Mouse (Mus musculus) Patski (cell line): ENCODE results near the gene Gne. TPM values are rescaled to one million over a fixed set of nuclear protein-coding genes. Genes with fewer than 3 reads are reported as not detected.
"Not testable (repeated sequence)": the region's sequence is repeated elsewhere in the genome, so short reads cannot be mapped to it uniquely, and the experiment has no call there.

ENCODE experiments used
- ATAC-seq: fragments of 100-300 bp; one replicate; pipeline ENCODE4 v1.8.0; 2021
- CTCF ChIA-PET: fragments of 350-600 bp; sonication (Branson Sonifier 250); formaldehyde crosslinking; loops from one replicate; lab custom pipeline; 2022; ENCODE audit warnings: inconsistent platforms; lab: Charles Lee
- POLR2A ChIA-PET: fragments of 350-600 bp; sonication (Branson Sonifier 250); formaldehyde crosslinking; loops from one replicate; lab custom pipeline; 2022; ENCODE audit warnings: antibody characterized with exemption, inconsistent platforms; lab: Charles Lee
- DNase-seq: peaks from one replicate; pipeline ENCODE4 v3.0.0-alpha.2; 2011; ENCODE audit warnings: low read depth, low spot score
- H3K27me3 ChIP-seq: fragments of 371-371 bp; one replicate; pipeline ENCODE4 v1.5.1; 2021
- CTCF ChIP-seq: fragments of 100-300 bp; IDR thresholded peaks from one replicate; pipeline ENCODE4 v1.5.1; 2021
- in situ Hi-C: fragments of 300-500 bp; cut with MboI; formaldehyde crosslinking; loops from 3 replicates; pipeline ENCODE4 v1.11.1; 2018; ENCODE audit warnings: low pct_unique_long_range_greater_than_20kb, mixed read lengths
- polyA plus RNA-seq: library from polyadenylated mRNA; unstranded; gene quantifications from one replicate; pipeline ENCODE4 v1.2.3, GENCODE M21; 2021

The Gne gene
- polyA plus RNA-seq, 1 experiment from 2014 or later: 16.8 TPM

GRCm38 (mm10) chr4:44062062-44062461 lies 21.9 kb downstream of the Gne start:
- CTCF ChIA-PET: interaction anchor here (1.1 to 1.7 kb wide), 3 partner anchors 9 to 156 kb away, joined by 3 to 6 read pairs (median 4); no protein-coding TSS in a partner anchor
- TF ChIP-seq CTCF: no peak
- in situ Hi-C loops: no loop called here
- DNase-seq: no peak
- POLR2A ChIA-PET: interaction anchor here (1.2 kb wide), 1 partner anchor 161 kb away, joined by 3 read pairs; no protein-coding TSS in a partner anchor
- H3K27me3 ChIP-seq: no peaks in the 10 kb centered on the region
- ATAC-seq: no peak

GRCm38 (mm10) chr4:44059674-44060073 lies 24.3 kb downstream of the Gne start:
- no peaks in the 10 kb centered on the region for H3K27me3 ChIP-seq
- ATAC-seq (no peak), DNase-seq (no peak)
- CTCF ChIA-PET: no interaction called here
- TF ChIP-seq CTCF: no peak
- POLR2A ChIA-PET: no interaction called here
- in situ Hi-C loops: no loop called here

DNA sequence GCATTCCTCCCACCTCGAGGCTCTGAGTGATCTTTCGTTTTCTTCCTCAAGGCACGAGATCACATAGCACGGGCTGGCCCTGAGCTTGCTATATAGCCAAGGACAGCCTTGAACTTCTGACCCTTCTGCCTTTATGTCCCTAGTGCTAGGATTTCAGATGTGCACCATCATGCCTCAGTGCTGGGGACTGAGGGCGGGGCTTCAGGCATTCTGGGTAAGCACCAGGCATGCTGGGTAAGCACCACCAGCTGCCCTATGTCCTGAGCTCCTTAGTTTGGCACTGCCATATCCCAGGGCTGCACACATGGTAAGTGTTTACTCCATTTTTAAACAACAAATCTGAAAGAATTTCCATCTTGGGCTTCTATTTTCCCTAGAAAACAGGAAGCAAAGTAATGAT lies 34.2 kb downstream of the Gne start:
- TF ChIP-seq CTCF: no peak
- H3K27me3 ChIP-seq: no peaks in the 10 kb centered on the region
- CTCF ChIA-PET: interaction anchor here (0.7 to 1.1 kb wide), 2 partner anchors 15 to 20 kb away, joined by 3 read pairs; no protein-coding TSS in a partner anchor
- POLR2A ChIA-PET: interaction anchor here (0.7 kb wide), 1 partner anchor 71 kb away, joined by 3 read pairs; no protein-coding TSS in a partner anchor
- in situ Hi-C loops: no loop called here
- DNase-seq: no peak
- no peak for ATAC-seq

DNA sequence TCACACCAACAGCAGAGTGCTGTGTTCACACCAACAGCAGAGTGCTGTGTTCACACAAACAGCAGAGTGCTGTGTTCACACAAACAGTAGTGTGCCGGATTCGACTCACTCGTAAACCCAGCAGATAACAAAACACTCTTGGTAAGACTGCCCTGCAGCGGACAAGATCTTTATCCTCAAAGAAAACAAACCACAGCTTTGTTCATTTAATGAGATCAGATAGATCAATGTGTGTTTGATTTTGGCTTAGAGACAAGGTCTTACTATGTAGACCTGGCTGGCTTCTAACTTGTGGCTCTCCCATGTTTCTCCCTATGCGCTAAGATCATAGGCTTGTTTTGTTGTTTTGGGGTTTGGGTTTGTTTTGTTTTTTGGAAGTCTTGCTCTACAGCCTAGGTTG lies 37.9 kb downstream of the Gne start:
- H3K27me3 ChIP-seq: no peaks in the 10 kb centered on the region
- DNase-seq: no peak
- in situ Hi-C loops: no loop called here
- no peak for TF ChIP-seq CTCF
- ATAC-seq: no peak
- ChIA-PET POLR2A (no interaction called here), CTCF (no interaction called here)

DNA sequence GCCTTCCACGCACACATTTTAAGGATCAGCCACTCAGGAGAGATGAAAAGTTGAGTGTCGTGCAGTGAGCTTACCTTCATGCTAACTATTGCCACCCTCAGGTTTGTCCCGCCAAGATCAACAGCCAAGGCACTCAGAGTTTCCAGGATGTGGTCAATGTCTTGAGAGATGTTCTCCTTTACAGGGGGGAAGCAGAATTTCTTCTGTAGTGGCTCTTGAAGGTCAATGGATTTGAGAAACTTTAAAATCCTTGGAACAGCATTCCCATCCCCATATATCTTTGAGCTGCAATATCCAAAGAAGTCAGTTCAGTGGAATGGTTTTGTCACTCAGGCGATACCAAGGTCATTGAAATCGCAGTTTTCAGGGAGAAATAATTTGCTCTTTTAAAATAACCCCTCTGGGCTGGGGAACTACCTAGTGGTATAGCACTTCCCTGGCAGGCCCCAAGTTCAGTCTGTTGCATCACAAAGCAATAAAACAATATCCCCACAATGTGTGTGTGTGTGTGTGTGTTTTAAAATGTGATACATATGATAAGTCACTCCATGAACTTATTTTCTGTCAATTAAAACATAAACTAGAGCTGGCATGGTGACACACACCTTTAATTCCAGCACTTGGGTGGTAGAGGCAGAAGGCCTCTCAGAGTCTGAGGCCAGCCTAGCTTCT lies 39.2 kb downstream of the Gne start:
- no peak for TF ChIP-seq CTCF
- CTCF ChIA-PET: interaction anchor here (0.8 kb wide), 1 partner anchor 16 kb away, joined by 3 read pairs; no protein-coding TSS in a partner anchor
- no peaks in the 10 kb centered on the region for H3K27me3 ChIP-seq
- ATAC-seq (no peak), DNase-seq (no peak)
- POLR2A ChIA-PET: no interaction called here
- in situ Hi-C loops: no loop called here

DNA sequence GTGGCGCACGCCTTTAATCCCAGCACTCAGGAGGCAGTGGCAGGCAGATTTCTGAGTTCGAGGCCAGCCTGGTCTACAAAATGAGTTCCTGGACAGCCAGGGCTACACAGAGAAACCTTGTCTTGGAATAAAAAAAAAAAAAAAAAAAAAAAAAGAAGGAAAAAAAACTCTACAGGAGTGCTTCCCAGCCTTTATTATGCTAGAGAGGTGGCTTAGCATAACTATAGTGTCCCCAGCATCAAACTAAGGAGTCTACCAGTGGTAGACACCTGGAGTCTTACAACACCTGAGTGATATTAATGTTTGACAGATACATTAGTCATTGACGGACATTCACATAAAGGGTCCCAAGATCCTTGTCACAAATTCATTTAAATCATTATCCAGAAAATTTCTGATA lies 40.8 kb downstream of the Gne start:
- ATAC-seq, DNase-seq, POLR2A ChIA-PET, CTCF ChIA-PET, in situ Hi-C loops, H3K27me3 ChIP-seq: not testable (repeated sequence)

DNA sequence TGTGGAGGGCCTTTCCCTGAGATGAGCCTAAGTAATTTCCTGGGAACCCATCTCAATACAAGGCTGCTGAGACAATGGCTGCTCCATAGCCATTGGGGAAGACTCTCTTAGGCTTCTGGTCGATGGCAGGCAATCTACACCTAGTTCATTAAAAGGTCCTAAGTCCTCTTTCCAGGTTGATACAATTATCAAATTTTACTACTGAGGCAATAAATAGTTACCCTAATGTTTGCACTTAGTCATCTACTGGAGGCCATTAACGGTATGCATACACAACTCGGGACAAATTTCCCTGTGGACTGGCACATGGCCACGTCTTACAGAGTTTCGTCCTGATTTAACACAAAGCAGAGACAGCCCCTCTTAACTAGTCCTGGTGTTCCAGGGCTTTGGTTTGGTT lies 41.5 kb downstream of the Gne start:
- POLR2A ChIA-PET: no interaction called here

DNA sequence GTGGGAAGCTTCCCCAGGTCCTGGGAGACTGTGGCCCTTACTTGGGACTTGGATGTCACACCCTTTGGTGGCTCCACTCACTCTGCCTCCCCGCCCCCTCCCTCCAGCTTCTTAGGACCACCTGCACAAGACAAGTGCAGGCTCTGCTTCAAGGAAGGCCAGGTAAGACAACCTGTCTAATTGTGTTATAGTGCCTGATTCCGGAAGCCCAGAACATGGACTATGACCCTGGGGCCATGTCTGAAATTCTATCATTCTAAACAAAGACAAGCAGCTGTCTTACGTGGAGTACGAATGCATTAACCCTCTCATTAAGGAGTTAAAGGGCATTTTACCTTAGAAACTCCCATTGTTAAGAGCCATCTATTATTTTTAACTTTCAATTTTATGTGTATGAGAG lies 43.2 kb downstream of the Gne start:
- no peak for DNase-seq
- TF ChIP-seq CTCF: no peak
- ATAC-seq: no peak
- no peaks in the 10 kb centered on the region for H3K27me3 ChIP-seq
- ChIA-PET CTCF (no interaction called here), POLR2A (no interaction called here)
- in situ Hi-C loops: no loop called here

More for the DNA sequence above, 41.5 kb downstream of the Gne start:
- in situ Hi-C loops: no loop called here
- CTCF ChIA-PET: no interaction called here
- no peak for ATAC-seq
- DNase-seq: no peak
- no peak for TF ChIP-seq CTCF
- no peaks in the 10 kb centered on the region for H3K27me3 ChIP-seq

DNA sequence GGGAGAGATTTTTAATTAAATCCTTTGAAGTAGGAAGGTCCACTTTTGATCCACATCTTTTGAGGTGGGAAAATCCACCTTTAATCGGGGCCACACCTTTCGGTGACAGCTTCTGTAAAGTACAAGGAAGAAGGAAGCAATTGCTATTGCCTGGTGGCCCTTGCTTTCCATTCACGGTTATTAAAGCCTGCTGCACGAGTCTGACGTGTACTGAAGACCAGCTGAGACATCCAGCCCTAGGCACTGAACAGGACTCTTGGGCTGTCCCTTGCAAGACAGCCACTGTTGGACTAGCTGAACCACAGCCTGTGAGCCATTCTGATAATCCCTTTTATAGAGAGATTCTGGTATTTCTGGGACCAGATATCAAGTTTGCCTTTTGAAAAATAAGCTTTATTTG lies 47.5 kb downstream of the Gne start:
- ChIA-PET POLR2A (no interaction called here), CTCF (interaction anchor here (0.6 kb wide), 1 partner anchor 84 kb away, joined by 3 read pairs; no protein-coding TSS in a partner anchor)
- TF ChIP-seq CTCF: no peak
- in situ Hi-C loops: no loop called here
- ATAC-seq (no peak), DNase-seq (no peak)
- no peaks in the 10 kb centered on the region for H3K27me3 ChIP-seq

DNA sequence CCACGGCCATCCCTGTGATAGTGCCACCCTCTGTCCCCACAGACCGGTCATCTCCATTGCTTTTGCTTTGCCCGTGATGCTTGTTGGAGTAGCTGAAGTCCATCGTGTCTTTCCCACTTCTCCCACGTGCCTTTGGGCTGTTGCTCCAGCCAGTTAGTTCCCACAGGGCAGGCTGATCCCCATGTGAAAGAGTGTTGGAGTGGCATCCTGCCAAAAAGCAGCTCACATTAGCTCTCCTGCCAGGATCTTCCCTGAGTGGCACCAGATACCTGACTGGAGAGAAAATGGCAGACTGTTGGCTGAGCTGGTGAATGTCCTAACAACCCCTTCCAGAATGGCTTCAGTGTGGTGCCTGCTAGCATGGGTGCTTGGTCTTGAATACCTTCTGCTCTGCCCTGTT lies 52.5 kb downstream of the Gne start:
- DNase-seq (no peak), ATAC-seq (no peak)
- in situ Hi-C loops: no loop called here

GRCm38 (mm10) chr4:44029661-44030066 lies 54.3 kb downstream of the Gne start:
- DNase-seq (no peak), ATAC-seq (no peak)
- no peak for TF ChIP-seq CTCF
- H3K27me3 ChIP-seq: no peaks in the 10 kb centered on the region
- ChIA-PET POLR2A (interaction anchor here (0.9 to 1.0 kb wide), 2 partner anchors 16 to 73 kb away, joined by 4 read pairs; no protein-coding TSS in a partner anchor), CTCF (interaction anchor here (0.7 to 1.8 kb wide), 3 partner anchors 9 to 104 kb away, joined by 3 to 5 read pairs (median 3); no protein-coding TSS in a partner anchor)
- in situ Hi-C loops: no loop called here

More for the DNA sequence above, 52.5 kb downstream of the Gne start:
- no peaks in the 10 kb centered on the region for H3K27me3 ChIP-seq
- POLR2A ChIA-PET: no interaction called here
- CTCF ChIA-PET: interaction anchor here (0.6 to 1.7 kb wide), 4 partner anchors 19 to 125 kb away, joined by 3 to 5 read pairs (median 3); no protein-coding TSS in a partner anchor
- no peak for TF ChIP-seq CTCF
